Mouse (Mus musculus): ENCODE results near the gene St6galnac6. TPM values are rescaled to one million over a fixed set of nuclear protein-coding genes. Genes with fewer than 3 reads are reported as not detected.

St6galnac6 gene
- total RNA-seq (2021): 10 to 100 TPM; 38.3 to 58.1 TPM
- long read RNA-seq, experiment 1, transcript St6galnac6-203 (7 exons, 2,394 nt): major isoform, 11 of 48 reads
- long read RNA-seq, experiment 1, partial matches to known transcripts: 15 of 48 reads
- long read RNA-seq, experiment 1, other reads (novel, unspliced or antisense): 16 of 48 reads
- long read RNA-seq, experiment 2, partial matches to known transcripts: 3 of 14 reads
- long read RNA-seq, experiment 2, other reads (novel, unspliced or antisense): 5 of 14 reads

- DNase-seq: no peak
These were observed at the start of gene St6galnac6 for GRCm38 (mm10) chr2:32599409-32599808. TSS of gene St6galnac6 (plus strand) at chr2:32599709.

DNA sequence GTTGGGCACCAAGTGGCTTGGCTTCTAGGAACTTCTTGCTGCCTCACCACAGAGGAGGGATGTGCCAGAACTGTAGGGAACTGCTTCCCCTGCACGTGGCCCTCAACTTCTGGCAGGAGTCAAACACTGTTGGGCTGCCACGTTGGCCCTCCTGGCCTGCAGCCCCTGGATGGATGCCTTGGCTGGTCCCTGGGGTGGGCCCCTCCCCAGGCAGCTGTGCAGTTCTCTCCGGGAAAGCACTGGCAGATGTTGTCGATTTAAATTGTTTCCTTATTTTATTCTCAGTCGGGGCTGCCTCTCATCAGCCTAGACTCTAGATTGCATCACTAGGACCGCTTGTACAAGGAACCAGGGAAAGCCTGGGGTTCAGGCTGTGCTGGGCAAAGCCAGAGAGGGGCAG is 49.7 kb upstream of the St6galnac6 start:
- DNase-seq: peak; percentile 33 to 68

- no peak for DNase-seq
These were observed 48.3 kb upstream of the St6galnac6 start for GRCm38 (mm10) chr2:32551236-32551635.

DNA sequence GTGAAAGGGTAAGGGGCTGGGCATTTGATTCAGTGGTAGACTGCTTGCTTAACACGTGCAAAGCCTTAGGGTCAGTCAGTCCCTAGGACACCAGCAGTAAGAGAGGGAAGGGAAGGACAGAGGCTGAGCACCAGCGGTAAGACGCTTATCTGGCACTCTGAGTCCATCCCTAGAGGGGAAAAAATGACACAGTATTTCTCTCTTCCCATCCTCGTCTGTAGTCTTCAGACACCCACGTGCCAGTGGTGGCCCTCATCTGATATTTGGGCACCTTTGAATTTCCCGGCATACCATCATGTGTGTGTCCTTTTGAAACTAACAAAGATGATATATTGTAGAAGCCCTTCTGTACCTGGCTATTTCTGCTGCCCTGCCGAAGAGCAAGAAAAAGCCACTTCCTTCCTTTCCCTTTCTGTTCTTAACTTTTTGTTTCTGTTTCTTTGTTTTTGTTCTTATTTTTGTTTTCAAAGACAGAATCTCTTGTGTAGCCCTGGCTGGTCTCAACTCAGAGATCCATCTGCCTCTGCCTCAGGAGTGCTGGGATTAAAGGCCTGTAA is 45.8 kb upstream of the St6galnac6 start:
- no peak for DNase-seq

DNA sequence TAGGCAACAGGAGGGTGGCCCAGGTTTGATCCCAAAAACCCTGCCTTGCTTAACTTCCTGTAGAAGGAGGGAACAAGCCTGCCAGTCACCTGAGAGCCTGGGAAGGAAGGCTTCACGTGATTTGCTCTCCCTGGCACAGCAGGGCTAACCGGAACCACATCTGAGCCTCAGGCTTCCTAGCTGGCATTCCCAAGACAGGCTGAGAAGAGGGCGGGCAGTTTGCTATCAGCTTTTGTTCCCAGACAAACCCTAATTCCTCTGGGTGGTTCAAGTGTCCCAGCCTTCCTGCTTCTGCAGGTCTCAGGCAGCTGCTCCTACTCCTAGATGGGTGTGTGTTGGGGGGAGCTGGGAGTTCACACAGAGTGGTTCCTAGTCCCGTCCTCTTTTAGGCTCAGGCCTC is 44.0 kb upstream of the St6galnac6 start:
- no peak for DNase-seq

- DNase-seq: no peak
These were observed 43.5 kb upstream of the St6galnac6 start for GRCm38 (mm10) chr2:32556019-32556418.

GRCm38 (mm10) chr2:32559570-32559969 is 39.9 kb upstream of the St6galnac6 start:
- no peak for DNase-seq

- DNase-seq: peak; percentile 65 to 77
These were observed 32.9 kb upstream of the St6galnac6 start for GRCm38 (mm10) chr2:32566536-32567063.

DNA sequence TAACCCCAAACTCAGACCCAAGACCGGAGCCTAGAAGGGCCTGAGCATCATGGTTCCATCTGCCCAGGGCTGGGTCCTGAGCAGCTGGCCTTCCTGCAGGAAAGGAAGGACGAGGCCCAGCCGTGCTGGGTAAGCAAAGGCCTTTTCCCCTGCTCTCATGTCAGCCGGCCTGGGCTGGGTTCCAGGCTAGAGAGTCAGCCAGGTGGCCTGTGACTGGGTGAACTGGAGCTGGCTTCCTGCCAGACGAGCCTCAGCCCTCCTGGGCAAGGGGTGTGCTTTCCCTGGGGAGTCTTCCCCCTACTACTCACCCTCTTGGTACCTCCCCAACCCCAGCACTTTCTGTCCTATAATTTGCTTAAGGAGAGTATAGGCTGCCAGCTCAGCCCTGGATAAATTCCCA is 31.4 kb upstream of the St6galnac6 start:
- no peak for DNase-seq

DNA sequence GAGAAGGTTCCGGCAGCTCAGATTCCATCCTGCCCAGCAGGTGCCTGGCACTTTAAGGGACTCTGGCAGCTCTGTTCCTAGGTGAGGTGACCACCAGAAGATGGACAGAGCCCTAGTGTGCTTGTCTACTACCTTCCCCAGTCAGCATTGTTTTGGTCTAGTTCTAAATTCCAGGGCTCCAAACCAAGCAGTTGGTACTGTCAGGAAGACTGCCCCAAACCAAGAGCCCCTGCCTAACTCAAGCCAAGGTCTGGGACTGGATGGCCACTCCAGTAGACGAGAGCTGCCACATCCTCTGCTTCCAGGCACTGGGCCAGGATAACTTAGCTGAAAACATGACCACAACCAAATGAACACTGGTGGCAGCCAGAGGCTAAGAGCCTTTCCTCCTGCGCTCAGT is 30.6 kb upstream of the St6galnac6 start:
- DNase-seq: no peak

GRCm38 (mm10) chr2:32570698-32571494 is 28.6 kb upstream of the St6galnac6 start, which contains the start of gene Dpm2:
TSS of gene Dpm2 (plus strand) at chr2:32570858.
- DNase-seq: peak; percentile 92 to 93

DNA sequence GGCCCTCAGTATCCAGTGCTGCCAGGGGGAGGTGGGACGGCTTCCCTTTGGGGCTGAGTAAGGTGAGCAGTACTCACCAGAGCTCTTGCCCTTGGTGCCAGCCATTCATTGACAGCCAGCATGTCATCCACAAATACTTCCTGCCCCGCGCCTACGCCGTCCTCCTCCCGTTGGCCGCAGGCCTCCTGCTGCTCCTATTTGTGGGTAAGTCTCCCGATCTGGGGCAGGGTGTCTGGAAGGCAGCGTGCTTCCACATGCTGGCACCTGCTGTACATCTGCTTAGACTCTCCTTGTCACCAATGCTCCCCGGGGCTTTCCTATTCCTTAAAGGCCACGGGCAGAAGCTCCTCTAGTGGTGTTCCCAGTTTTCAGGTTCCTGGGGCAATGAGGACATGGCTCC is 27.3 kb upstream of the St6galnac6 start:
- no peak for DNase-seq

DNA sequence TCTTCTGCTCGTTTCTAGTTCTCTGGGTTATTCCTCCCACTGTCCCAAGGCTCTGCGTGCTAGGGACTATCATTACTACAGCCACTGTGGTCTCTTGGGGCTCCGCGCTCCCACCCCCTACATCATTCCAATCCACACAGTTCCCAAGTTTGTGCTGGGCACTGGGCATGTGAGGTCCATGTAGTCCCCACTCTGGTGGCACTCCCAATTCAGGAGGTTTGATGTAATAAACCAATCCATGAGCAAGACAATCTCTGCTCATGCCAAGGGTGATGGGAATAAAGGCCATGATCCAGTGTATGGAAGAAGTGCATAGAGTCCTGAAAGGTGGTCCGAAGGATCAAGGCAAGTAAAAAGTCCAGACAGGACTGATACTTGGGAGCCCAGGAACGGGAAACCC is 25.0 kb upstream of the St6galnac6 start, which contains the start of gene Pip5kl1:
Gene Pip5kl1 (plus strand): TSS at position 301 of the 400 bp plus-strand sequence.
- DNase-seq: no peak

DNA sequence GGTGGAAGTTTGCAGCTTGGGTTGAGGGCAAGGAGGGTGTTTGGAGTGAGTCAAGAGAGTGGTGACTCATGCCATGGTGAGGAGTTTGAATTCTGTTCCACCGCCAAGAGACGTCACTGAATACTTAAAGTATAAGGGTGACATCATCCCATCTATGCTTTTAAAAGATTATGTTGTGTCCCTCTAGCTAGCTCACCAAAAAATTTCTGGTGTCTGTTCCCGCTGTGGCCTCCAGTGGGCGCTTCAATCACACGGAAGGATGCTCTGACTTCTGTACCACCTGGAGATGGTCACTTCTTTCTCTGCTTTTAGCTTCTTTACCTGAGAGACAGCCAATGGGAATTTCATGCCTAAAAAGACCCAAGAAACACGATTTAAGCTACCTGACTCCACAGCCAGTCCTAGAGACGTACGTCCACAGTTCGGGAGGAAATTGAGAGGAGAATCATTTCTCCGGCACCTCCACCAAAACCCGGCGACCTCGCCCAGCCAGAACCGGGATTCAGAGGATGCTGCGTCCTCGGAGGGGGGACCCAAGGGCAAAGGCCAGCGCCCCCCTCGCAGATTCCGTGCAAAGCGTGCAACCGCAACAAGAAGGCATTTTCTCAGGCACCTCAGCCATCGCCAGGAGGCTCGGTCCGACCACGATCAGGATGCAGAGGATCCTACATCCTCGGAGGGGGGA is 24.5 kb upstream of the St6galnac6 start:
- peak; percentile 47 to 48 for DNase-seq

GRCm38 (mm10) chr2:32575586-32576160 is 23.8 kb upstream of the St6galnac6 start, which contains the start of gene 9430097D07Rik:
TSS of gene 9430097D07Rik (minus strand) at chr2:32575684.
- peak in 1 of 2 experiments; percentile 39 for DNase-seq

GRCm38 (mm10) chr2:32576532-32576931 is 23.0 kb upstream of the St6galnac6 start:
- no peak for DNase-seq

GRCm38 (mm10) chr2:32578146-32579046 is 21.1 kb upstream of the St6galnac6 start:
- peak; percentile 59 to 61 for DNase-seq

- peak; percentile 30 to 52 for DNase-seq
These were observed 17.9 kb upstream of the St6galnac6 start for GRCm38 (mm10) chr2:32581450-32582095.

DNA sequence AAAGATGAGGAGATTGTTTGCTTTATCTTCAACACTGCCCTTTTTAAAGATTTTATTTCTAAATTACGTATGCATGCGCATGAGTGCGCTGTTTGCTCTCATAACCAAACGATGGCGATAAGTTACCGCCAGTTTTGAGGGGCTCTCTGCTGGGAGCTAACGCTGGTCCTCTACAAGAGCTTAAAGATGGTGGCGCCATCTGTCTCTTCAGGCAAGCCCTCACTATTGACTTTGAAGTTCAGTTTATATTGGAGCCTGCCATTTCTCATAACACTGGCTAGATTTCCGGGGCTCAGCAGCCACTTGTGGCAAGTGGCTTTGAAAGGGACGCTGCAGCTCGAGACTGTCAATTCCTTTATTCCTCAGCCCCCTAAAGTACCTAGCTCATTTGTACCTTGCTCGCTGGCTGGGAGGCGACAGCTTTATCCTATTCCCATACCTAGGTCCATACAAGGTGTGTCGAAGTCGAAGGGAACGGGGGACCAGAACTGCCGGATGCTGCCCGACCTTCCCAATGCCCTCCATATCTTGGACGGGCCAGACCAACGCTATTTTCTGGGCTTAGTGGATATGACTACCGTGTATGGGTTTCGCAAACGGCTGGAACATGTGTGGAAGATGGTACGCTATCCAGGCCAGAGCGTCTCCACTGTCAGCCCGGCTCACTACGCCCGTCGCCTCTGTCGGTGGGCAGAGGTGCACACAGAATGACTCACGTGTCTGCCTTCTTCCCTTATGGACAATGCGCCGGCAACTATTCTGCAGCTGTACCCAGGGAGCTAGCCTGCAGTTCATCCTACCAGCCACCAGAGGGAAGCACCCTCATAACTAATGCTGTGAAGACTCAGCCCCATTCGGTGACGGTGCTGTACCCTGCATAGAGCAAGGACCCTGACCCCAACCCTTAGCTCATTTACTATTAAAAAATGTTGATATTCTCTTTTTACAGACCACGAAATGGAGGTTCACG is 16.4 kb upstream of the St6galnac6 start:
- peak; percentile 78 to 86 for DNase-seq

Data from adrenal gland, postnatal 36 days (tissue).